Mouse (Mus musculus) erythroblast, embryonic 14.5 days (primary cell): ENCODE results near the gene Tspoap1.

Experiments
- GATA1 ChIP-seq: IDR thresholded peaks from 2 replicates; pipeline ENCODE4 v1.6.1; 2012; ENCODE audit warnings: low read length, inconsistent platforms, mixed read lengths
- TAL1 ChIP-seq: IDR thresholded peaks from 3 replicates; pipeline ENCODE4 v1.6.1; 2012; ENCODE audit warnings: low read length, inconsistent platforms, mixed read lengths

GRCm38 (mm10) chr11:87725515-87725914 lies 34.8 kb upstream of the Tspoap1 start:
- TF ChIP-seq TAL1 (no peak), GATA1 (no peak)
